Mouse (Mus musculus): ENCODE measurements around the gene Frmd4a. TPM values are rescaled to one million over a fixed set of nuclear protein-coding genes. Genes with fewer than 3 reads are reported as not detected.

Frmd4a gene
- polyA plus RNA-seq, 1 experiment from 2014 or later: 33.0 TPM

DNA sequence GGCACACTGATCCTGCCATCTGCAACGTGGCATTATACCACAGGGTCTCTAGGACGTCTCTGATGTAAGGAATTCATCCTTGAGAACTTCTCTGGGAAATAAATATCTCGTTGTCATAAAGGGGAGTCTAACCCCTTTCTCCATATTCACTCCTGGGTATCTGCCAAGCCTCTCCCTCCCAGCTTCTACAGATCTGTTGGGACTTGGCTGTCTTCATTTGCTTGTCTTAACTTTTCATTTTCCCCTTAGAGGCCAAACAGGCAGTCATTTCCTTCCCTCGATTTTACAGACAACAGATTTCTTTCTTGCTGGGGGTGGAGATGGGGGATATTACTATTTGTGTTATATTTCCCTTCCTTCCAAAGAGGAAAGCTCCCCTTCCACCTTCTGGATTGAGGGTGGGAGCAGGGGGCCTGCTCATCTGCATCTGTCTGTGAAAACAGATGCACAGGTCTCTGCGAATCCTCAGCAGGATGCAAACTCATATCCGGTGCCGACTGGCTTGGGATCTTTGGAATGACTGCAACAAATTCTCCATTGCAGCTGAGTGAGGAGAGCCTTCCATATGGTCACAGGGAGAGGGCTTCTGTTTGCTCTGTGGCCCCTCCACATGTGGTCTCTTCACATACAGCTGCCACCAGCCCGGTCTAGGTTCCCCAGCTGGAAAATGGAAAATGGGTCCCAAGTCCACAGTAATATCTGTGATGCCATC is 562.0 kb downstream of the Frmd4a start:
- peaks cover 92% of the 10 kb centered on the region for H3K36me3 ChIP-seq (replicated peaks)
- DNase-seq (ENCODE audit: extremely low spot score, low spot score): no peak

DNA sequence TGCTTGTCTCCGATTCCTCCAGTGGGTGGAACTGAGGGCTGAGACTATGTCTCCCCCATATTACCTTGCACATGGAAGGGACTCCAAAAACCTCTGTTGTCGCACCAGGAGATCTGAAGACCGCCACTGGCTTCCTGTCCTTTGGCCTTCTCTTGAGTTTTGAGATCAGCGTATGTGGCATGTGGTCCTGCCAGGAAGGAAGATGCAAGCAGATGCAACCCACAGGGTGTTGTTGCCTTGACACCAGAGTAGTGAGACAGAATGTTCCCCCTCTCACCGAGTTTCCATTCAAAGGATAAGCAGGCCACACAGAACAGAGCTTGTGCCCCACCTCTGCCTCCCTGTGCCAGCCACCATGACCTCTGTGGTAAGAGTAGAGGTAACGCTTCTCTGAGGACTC is 563.1 kb downstream of the Frmd4a start:
- no peaks in the 10 kb centered on the region for H3K27me3 ChIP-seq (ENCODE audit: poor library complexity, severe bottlenecking)
- 85% methylated on average over 6 of the region's 6 CpGs for WGBS
- peaks cover 90% of the 10 kb centered on the region for H3K36me3 ChIP-seq (replicated peaks)
- H3K4me1 ChIP-seq: 0 out of 2 replicates have a peak, but pooled peaks cover 8% of the 10 kb centered on the region
- no peaks in the 10 kb centered on the region for H3K9me3 ChIP-seq
- no peak overlapping the region for H3K27ac ChIP-seq
- no peak for DNase-seq (ENCODE audit: extremely low spot score, low spot score)
- no peak overlapping the region for H3K4me3 ChIP-seq

More for the DNA sequence above, 562.0 kb downstream of the Frmd4a start:
- H3K9me3 ChIP-seq: no peaks in the 10 kb centered on the region
- no peak overlapping the region for H3K4me3 ChIP-seq
- WGBS: 90% methylated on average over 8 of the region's 8 CpGs
- peaks cover 13% of the 10 kb centered on the region for H3K4me1 ChIP-seq
- H3K27me3 ChIP-seq (ENCODE audit: poor library complexity, severe bottlenecking): no peaks in the 10 kb centered on the region
- no peak overlapping the region for H3K27ac ChIP-seq

DNA sequence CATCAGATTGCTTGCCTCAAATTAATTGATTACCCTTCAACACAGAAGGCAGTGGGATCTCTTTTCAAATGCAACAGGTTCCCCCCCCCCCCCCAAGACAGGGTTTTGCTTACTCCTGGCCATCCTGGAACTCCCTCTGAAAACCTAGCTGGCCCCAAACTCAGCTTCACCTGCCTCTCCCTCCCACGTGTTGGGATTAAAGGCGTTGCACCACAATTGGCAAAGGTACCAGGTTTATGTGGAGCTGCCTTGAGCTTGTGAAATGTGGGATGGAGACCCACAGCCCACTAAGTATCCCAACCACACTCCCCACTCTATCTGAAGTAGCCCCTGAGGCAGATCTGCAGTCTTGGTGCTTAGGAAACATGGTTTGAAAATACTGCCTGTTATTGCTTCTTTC is 565.4 kb downstream of the Frmd4a start:
- 82% methylated on average over 2 of the region's 2 CpGs for WGBS
- DNase-seq (ENCODE audit: extremely low spot score, low spot score): no peak
- H3K27ac ChIP-seq: no peak overlapping the region
- H3K4me1 ChIP-seq: peaks cover 28% of the 10 kb centered on the region
- no peaks in the 10 kb centered on the region for H3K9me3 ChIP-seq
- peaks cover 88% of the 10 kb centered on the region for H3K36me3 ChIP-seq (replicated peaks)
- H3K4me3 ChIP-seq: no peak overlapping the region
- H3K27me3 ChIP-seq (ENCODE audit: poor library complexity, severe bottlenecking): no peaks in the 10 kb centered on the region

DNA sequence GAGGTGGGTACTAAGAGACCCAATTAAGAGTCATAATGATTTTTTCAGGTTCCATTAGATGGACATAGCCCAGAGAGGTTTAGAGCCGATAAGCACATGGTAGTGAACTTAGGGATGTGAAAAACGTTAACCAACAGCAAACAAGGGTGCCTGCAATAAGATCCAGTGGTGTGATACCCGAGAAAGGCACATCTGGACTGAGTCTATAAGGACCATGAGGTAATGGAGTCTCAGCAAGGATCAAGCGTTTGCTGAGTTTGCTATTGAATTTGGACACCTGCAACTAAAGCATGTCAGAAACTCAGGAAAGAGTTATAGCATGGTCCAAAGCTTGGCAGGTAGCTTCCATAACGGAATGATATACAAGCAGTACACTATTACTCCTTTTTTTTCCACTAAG is 566.7 kb downstream of the Frmd4a start:
- 74% methylated on average over 5 of the region's 5 CpGs for WGBS

DNA sequence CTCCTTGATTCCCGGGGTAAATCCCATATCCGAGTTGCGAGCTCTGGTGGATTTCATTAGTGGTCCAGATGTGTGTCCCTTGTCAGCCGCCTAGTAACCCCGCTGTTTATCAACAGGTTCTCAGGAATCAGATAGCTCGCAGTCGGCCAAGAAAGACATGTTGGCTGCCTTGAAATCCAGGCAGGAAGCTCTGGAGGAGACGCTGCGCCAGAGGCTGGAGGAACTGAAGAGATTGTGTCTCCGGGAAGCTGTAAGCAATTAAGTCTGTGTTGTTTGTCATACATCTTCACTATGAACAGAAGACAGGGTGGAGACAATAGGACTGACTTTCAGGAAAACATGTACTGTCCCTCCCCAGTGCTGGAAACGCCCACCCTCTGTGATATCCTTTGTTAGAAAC is 568.7 kb downstream of the Frmd4a start:
- no peak for DNase-seq (ENCODE audit: extremely low spot score, low spot score)
- no peak overlapping the region for H3K4me3 ChIP-seq
- no peaks in the 10 kb centered on the region for H3K9me3 ChIP-seq
- H3K4me1 ChIP-seq: peaks cover 38% of the 10 kb centered on the region
- peak overlapping the region; percentile 44; the same call in 1 of the 2 replicates for H3K27ac ChIP-seq
- WGBS: 68% methylated on average over 11 of the region's 11 CpGs
- H3K27me3 ChIP-seq (ENCODE audit: poor library complexity, severe bottlenecking): no peaks in the 10 kb centered on the region
- H3K36me3 ChIP-seq (replicated peaks): peaks cover 88% of the 10 kb centered on the region

More for the DNA sequence above, 566.7 kb downstream of the Frmd4a start:
- Histone ChIP-seq H3K9me3 (no peaks in the 10 kb centered on the region), H3K4me3 (no peak overlapping the region), H3K27ac (no peak overlapping the region), H3K36me3 (replicated peaks) (peaks cover 89% of the 10 kb centered on the region), H3K27me3 (ENCODE audit: poor library complexity, severe bottlenecking) (no peaks in the 10 kb centered on the region), H3K4me1 (peaks cover 38% of the 10 kb centered on the region)
- DNase-seq (ENCODE audit: extremely low spot score, low spot score): no peak

DNA sequence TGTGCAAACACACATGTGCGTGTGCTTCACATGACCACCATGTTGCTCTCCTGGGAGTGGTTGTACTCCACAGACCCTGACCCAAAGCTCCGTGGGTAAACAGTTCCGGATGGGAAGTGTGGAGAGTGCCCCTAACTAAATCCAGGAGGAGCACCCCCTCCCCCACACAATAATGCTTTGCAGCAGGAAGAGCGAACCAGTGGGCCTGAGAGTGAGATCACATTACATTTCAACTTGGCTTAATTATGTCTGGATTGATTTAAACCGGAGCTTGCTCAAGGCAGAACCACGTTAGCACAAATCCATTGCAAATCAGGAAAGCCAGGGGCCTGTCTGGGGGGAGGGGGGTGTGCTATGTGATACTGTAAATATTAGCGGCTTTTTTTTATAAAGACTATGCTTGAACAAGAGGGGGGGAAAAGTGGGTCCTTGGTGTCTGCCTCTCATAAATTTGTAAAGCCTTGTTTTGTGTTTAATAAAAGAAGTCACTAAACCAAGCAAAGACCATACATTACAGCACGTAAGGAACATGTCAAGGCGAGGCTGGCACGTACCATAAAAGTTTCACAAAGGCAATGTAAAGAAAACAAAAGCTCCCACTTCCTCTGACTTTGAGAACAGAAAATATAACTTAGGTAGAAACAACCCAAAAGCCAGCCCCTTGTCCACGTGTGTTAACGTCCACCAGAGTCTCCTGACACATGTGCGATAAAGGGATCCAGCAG is 570.3 kb downstream of the Frmd4a start:
- no peak overlapping the region for H3K4me3 ChIP-seq
- no peaks in the 10 kb centered on the region for H3K27me3 ChIP-seq (ENCODE audit: poor library complexity, severe bottlenecking)
- H3K27ac ChIP-seq: peak overlapping the region; percentile 62
- peaks cover 89% of the 10 kb centered on the region for H3K36me3 ChIP-seq (replicated peaks)
- WGBS: 69% methylated on average over 13 of the region's 13 CpGs
- H3K9me3 ChIP-seq: no peaks in the 10 kb centered on the region
- H3K4me1 ChIP-seq: peaks cover 38% of the 10 kb centered on the region
- DNase-seq (ENCODE audit: extremely low spot score, low spot score): peak; percentile 35

DNA sequence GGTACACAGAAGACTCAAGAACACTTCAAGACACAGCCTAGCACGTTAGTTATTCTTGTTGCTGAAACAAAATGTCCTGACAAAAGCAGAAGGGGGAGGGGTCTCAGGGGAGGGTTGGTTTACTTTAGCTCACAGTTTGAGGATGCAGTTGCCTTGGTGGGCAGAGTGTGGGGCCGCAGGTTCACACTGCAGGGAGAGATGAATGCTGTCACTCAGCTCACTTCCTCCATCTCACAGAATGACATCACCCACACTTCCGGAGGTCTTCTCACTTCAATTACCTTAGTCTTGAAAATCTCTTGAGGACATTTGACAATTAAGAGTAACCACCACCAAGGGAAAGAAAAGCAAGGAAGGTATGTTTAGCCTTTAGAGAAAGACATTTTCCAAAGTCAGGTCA is 574.1 kb downstream of the Frmd4a start:
- no peaks in the 10 kb centered on the region for H3K27me3 ChIP-seq (ENCODE audit: poor library complexity, severe bottlenecking)
- H3K9me3 ChIP-seq: no peaks in the 10 kb centered on the region
- H3K36me3 ChIP-seq (replicated peaks): peaks cover 99% of the 10 kb centered on the region
- no peak overlapping the region for H3K4me3 ChIP-seq
- 90% methylated on average over 3 of the region's 3 CpGs for WGBS
- H3K4me1 ChIP-seq: peaks cover 29% of the 10 kb centered on the region
- DNase-seq (ENCODE audit: extremely low spot score, low spot score): no peak
- H3K27ac ChIP-seq: no peak overlapping the region

DNA sequence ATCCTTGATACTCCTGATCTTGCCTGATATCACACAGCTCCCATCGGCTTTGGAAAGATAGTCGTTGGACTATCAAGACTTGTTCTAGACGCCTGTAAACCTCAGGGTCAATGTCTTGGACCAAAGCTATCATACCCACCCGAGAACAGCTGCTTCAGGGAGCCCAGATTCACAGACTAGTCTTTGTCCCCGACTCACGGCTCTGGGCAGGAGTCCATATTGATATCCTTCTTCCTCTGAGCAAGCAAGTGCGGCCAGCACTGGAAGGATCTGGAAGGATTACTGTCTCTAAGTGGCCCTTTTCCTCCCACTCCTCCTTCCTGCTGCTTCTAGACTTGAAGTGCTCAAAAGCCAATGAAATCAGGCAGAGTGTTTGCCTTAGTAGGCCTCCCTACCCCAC is 575.1 kb downstream of the Frmd4a start:
- Histone ChIP-seq H3K36me3 (replicated peaks) (peaks cover 99% of the 10 kb centered on the region), H3K27ac (no peak overlapping the region), H3K9me3 (no peaks in the 10 kb centered on the region), H3K4me1 (peaks cover 19% of the 10 kb centered on the region), H3K27me3 (ENCODE audit: poor library complexity, severe bottlenecking) (no peaks in the 10 kb centered on the region), H3K4me3 (no peak overlapping the region)
- WGBS: 95% methylated on average over 7 of the region's 7 CpGs
- DNase-seq (ENCODE audit: extremely low spot score, low spot score): no peak

DNA sequence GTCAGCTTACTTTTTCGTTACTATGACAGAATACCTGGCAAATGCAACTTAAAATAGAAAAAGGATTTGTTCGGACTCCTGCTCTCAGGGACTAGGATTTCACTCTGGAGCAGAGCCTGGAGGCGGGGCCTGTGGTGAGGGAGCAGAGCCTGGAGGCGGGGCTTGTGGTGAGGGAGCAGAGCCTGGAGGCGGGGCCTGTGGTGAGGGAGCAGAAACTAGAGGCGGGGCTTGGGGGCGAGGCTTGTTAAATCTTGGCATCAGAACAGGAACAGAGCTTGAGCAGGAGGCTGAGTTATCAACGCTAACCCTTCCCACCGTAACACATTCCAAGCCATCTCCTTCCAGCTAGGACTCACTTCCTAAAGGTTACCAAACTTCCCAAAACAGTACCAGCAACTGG is 575.9 kb downstream of the Frmd4a start:
- peak; percentile 52 for DNase-seq (ENCODE audit: extremely low spot score, low spot score)
- Histone ChIP-seq H3K27me3 (ENCODE audit: poor library complexity, severe bottlenecking) (no peaks in the 10 kb centered on the region), H3K4me1 (peaks cover 11% of the 10 kb centered on the region; the same call in 1 of the 2 replicates), H3K27ac (no peak overlapping the region), H3K36me3 (replicated peaks) (peaks cover 99% of the 10 kb centered on the region), H3K9me3 (no peaks in the 10 kb centered on the region), H3K4me3 (no peak overlapping the region)
- 37% methylated on average over 9 of the region's 9 CpGs for WGBS

DNA sequence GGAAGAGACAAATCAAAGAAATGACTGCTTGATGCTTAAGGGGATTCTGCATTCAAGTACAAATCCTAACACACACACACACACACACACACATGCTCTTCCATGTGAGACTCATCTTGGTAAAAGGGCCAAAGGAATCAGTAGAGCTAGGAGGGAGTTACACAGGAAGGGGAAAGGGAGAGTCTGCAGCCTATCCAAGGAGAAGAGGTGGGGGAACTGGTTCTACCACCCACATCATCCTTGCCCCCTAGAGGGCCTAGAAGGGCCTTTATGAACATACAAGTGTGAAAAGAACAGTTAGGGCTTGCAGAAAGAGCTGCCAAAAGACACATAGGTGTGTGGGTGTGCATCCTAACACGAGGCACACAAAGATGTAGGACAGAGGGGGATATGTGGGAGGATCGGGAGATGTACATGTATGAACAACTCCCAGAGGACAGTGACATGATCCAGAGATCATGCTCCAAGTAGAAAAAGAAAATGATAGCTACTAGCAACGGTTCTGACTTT is 576.4 kb downstream of the Frmd4a start:
- no peak for DNase-seq (ENCODE audit: extremely low spot score, low spot score)
- no peak overlapping the region for H3K27ac ChIP-seq
- peaks cover 9% of the 10 kb centered on the region; the same call in 1 of the 2 replicates for H3K4me1 ChIP-seq
- peaks cover 99% of the 10 kb centered on the region for H3K36me3 ChIP-seq (replicated peaks)
- H3K4me3 ChIP-seq: no peak overlapping the region
- no peaks in the 10 kb centered on the region for H3K9me3 ChIP-seq
- H3K27me3 ChIP-seq (ENCODE audit: poor library complexity, severe bottlenecking): no peaks in the 10 kb centered on the region
- 94% methylated on average over 3 of the region's 3 CpGs for WGBS

DNA sequence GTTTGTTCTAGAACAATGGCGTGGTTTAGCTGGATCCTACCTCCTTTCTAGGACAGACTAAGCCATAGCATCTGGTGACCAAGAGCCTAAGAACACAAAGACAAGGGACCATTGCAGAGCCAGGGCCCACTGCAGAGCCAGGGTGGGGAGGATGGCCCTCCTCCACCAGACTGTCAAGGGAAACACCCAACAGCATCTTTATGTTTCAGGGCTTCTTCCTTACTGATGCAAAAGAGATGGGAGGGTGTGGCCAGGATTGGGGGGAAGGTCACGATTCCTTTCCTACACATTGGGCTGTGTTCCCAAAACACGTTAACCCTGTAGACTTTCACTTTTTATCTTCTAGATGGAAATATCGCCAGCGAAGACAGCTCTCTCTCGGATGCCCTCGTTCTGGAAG is 579.5 kb downstream of the Frmd4a start:
- Histone ChIP-seq H3K9me3 (no peaks in the 10 kb centered on the region), H3K27ac (no peak overlapping the region), H3K4me3 (no peak overlapping the region), H3K36me3 (replicated peaks) (peaks cover 96% of the 10 kb centered on the region), H3K4me1 (0 out of 2 replicates have a peak, but pooled peaks cover 12% of the 10 kb centered on the region), H3K27me3 (ENCODE audit: poor library complexity, severe bottlenecking) (no peaks in the 10 kb centered on the region)
- WGBS: 95% methylated on average over 7 of the region's 7 CpGs
- DNase-seq (ENCODE audit: extremely low spot score, low spot score): no peak

DNA sequence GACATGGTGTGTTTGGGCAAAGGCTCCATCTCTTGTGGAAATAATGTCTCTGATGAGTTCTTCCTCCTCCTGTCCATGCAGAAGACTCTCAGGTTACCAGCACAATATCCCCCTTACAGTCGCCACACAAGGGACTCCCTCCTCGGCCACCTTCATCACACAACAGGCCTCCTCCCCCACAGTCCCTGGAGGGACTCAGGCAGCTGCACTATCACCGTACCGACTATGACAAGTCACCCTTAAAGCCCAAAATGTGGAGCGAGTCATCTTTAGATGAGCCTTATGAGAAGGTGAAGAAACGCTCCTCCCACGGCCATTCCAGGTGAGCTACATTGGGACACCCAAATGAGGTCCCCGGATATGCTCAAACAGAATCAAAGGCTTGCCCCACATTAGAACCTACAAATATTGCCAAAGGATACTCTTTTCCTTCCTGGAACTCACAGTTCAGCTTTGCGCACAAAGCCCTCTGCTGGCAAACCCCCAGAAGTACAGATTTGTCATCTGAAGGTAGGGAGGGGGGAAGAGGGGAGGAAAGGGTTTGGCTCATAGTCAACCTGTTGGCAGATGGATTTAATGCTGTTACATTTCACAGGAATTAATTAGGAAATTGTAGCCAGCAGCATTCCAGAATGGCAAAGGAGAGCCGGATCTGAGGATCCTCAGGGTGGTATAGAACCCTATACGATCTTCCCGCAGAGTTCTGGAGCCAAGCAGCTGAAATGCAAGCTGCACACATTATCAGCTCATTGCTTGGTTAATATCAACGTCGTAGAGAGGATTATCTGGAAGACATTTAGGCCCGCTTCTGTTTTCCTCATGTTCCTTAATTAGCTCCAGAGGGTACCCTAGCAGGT is 583.7 kb downstream of the Frmd4a start:
- 63% methylated on average over 15 of the region's 15 CpGs for WGBS
- peak; percentile 46 for DNase-seq (ENCODE audit: extremely low spot score, low spot score)
- H3K27ac ChIP-seq: no peak overlapping the region
- H3K4me3 ChIP-seq: no peak overlapping the region
- H3K9me3 ChIP-seq: no peaks in the 10 kb centered on the region
- 0 out of 2 replicates have a peak, but pooled peaks cover 6% of the 10 kb centered on the region for H3K4me1 ChIP-seq
- no peaks in the 10 kb centered on the region for H3K27me3 ChIP-seq (ENCODE audit: poor library complexity, severe bottlenecking)
- H3K36me3 ChIP-seq (replicated peaks): peaks cover 96% of the 10 kb centered on the region

Data from forebrain, embryonic 10.5 days (tissue).